Mouse (Mus musculus) kidney, postnatal 10 days (tissue): ENCODE measurements at regions not wholly inside any gene's neighbourhood (a gene's known extent, or its start where the extent isn't known, plus 50 kb on each side); places are given as distances from the start of the nearest gene placed in this dataset.

Experiments used
- DNase-seq: peaks from one replicate; pipeline ENCODE4 v3.0.0; 2021; ENCODE audit warnings: mixed read lengths

- DNase-seq: no peak
Observed at GRCm38 (mm10) chr11:90981626-90982025, 293.5 kb upstream of the Tom1l1 start.

GRCm38 (mm10) chr11:90978234-90978633 lies 290.1 kb upstream of the Tom1l1 start:
- no peak for DNase-seq

GRCm38 (mm10) chr11:90941076-90941475 lies 252.9 kb upstream of the Tom1l1 start:
- no peak for DNase-seq

DNA sequence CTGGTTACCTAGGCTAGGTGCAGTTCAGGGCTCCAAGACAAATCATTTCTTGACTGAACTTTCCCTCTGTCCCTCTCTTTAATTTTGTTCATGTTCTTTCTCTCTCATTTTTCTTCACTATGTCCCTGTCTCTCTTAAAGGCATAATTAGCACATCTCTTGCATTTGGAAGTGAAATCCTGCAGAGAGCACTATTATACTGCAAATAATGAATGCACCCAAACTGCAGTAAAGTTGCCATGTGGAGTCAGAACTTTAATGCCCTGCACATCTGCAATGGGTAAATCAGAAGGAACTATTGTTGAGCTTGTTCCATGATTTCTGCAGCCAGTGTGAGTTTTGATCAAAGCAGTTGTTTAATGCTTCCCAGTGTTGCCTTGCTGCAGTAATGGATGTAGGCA lies 237.6 kb upstream of the Tom1l1 start:
- DNase-seq: no peak

DNA sequence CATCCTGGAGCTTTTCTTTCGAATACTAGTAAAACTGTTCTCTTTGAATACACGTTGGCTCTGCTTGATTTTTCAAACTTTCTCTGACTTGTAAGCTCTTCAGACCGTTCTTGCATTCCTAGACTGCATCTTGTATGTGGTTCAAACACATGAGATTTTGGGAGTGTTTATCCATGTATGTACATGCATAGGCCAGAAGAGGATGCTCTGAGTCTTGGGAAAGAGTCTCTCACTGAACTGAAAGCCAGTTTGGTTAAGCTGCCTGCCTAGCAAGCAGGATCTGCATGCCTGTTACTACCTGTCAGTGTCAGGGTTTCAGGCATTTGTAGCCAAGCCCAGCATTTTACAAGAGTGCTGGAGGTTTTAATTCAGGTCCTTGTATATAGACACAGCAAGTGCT lies 229.6 kb upstream of the Tom1l1 start:
- no peak for DNase-seq

- no peak for DNase-seq
Observed at GRCm38 (mm10) chr11:90894236-90894635, 206.1 kb upstream of the Tom1l1 start.

DNA sequence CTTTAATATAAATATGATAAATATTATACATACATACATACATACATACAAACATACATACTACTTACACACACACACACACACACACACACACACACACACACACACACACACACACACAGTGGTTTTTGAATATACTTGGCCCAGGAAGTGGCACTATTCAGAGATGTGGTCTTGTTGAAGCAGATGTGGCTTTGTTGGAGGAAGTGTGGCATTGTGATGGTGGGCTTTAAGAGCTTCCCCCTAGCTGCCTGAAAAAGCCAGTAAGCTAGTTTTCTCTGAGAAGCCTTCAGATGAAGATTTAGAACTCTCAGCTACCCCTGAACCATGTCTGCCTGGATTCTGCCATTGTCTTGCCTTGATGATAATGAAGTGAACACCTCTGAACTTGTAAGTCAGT lies 185.0 kb upstream of the Tom1l1 start:
- no peak for DNase-seq

DNA sequence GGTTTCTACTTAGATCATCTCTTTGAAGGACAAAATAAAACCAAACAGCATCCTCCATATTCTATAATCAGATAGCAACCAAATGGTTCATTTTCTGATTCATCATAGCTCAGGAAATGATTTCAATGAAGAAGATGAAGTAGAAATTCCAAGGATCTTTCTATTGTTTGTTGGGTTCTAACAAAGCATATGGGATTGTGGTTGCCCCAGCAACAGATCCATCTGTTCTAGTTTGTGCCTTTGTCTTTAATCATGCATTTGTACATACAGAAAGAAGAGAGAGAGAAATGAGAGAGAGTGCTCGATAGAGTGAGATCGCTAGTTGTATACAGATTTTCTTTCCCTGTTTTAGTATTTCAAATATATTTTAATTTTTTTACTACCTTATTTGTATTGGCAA lies 183.5 kb upstream of the Tom1l1 start:
- no peak for DNase-seq

GRCm38 (mm10) chr11:90863981-90864760 lies 176.0 kb upstream of the Tom1l1 start:
- no peak for DNase-seq

DNA sequence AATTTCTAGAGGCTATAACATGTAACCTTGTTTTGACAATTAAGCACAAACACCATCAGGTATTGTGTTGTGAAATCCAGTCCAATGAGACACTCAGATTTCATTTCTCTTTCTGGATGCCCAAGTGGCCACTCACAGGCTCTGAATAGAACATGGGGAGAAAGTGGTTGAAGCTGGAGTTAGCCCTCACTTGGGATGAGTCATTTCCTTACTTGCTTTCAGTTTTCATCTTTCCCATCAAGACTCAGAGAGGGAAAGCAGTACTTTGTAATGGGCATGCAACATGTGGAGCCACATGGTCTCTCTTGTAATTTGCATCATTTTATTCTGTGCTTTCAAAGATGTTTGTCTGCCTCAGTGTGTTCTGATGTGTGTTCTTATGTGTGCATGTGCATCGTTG lies 167.6 kb upstream of the Tom1l1 start:
- DNase-seq: no peak

DNA sequence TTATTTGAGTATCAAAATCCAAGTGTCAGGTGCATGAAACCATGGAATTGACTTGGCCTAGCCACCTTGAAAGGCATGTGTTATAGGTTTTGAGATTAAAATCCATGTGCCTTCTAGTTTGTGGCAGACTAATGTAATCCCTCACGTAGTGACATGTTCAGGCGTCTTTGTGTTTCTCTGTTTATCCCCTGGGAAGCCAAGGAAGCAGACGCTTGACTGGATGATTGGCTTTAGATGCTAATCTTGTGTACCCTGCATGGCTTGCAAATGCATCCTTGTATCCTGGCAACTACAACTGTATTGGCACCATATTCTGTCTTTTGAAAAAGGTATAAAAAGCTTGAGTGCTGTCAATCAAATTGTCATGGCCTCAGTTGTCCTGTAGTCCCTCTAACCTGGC lies 167.2 kb upstream of the Tom1l1 start:
- DNase-seq: no peak

GRCm38 (mm10) chr11:90851221-90851620 lies 163.1 kb upstream of the Tom1l1 start:
- no peak for DNase-seq

DNA sequence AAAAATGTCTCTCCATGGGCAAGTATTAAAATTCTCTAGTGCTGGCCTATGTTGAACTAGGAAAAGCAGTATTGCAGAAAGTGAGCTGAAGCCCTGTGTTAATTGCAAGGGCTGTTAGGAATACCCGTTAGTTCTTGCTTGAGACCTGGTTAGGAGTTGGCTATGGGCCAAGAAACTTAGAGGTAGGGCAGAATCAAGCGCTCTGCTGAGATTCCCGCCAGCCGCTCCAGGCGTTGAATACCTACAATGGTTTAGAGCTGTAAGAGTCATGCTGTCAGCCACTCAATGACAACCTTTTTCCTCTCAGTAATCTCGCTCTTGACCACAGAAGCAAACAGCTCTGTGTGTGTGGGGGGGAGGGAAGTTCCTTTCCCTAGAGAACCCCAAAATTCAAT lies 156.8 kb upstream of the Tom1l1 start:
- DNase-seq: peak; percentile 40

- DNase-seq: peak; percentile 8
Observed at GRCm38 (mm10) chr11:90844266-90844924, 156.2 kb upstream of the Tom1l1 start.

- DNase-seq: no peak
Observed at GRCm38 (mm10) chr11:90838161-90838560, 150.0 kb upstream of the Tom1l1 start.

- no peak for DNase-seq
Observed at GRCm38 (mm10) chr11:90824761-90825160, 136.6 kb upstream of the Tom1l1 start.

DNA sequence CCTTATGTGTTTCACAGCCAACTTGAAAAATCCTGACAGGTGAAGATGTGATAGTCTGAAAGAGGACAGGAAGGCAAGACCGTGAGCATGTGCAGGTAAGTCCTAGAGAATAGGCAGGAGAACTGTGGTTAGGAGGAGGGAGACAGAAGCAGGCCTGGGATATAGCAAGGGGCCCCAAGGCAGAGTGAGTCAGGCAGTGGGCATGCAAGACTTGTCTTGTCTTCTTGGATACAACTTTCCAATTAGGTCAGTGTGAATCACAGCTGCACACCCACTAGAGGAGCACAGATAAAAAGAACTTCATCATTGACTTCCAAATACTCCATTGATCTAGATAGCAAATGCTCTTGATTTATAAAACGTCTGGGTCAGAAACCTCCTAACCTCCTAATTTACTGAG lies 128.6 kb upstream of the Tom1l1 start:
- DNase-seq: no peak

DNA sequence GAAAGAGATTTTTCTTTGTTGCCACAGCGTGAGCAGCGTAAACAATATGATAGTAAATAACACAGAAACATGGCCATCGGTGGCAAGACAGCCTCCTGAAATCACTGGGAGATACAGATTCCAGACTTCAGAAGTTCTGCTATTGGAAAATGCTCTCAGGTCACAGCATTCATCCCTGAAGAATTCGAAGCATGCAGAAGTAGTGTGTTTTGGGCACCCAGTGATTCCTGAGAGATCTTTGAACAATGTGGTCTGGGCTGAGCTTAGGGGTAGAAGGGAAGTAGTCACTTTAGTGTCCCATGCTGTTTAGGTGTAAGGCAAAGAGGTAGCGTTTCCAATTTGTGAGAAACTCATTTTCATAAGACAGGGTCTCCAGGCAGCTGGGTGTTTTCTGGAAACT lies 126.3 kb upstream of the Tom1l1 start:
- DNase-seq: no peak

GRCm38 (mm10) chr11:90812971-90813370 lies 124.8 kb upstream of the Tom1l1 start:
- no peak for DNase-seq

- DNase-seq: no peak
Observed at GRCm38 (mm10) chr11:90812530-90812929, 124.4 kb upstream of the Tom1l1 start.

GRCm38 (mm10) chr11:90808443-90808842 lies 120.3 kb upstream of the Tom1l1 start:
- no peak for DNase-seq

- no peak for DNase-seq
Observed at GRCm38 (mm10) chr11:90807343-90807742, 119.2 kb upstream of the Tom1l1 start.

DNA sequence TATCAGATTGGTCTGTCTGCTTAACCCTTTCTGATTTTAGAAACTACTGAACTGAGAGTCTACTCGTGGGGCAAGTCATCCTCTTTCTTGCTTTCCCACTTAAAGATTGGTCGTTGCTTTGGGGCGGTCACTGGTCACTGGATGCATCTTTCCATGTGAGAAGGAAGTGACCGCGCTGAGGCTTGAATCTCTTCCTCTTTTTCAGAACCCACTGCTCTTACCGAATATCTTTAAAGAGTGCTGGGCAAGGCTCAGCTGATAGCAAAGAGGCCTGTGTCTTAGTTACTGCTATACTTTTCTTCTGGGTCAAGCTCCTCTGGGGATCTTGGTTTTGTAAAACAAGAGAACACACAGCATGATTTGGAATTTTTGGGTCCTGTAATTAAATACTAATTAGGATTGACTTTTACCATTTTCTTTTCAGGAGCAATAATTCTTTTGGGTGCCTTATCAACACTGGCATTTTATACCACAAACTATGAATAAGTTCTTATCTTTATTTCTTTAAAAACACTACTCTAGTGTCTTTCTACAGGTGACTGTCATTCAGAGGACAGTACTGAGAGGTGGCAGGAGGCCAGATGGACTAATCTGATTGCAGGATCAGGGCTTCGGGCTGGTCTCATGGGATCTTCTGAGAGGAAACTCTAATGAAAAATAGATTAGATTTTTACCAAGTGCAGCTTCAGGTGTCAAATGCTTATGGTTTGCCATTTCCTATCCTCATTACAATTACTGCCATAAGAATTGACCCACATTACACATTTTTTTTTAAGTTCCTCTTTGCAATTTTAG lies 114.6 kb upstream of the Tom1l1 start:
- DNase-seq: no peak

- DNase-seq: no peak
Observed at GRCm38 (mm10) chr11:90797577-90797976, 109.4 kb upstream of the Tom1l1 start.
